Mouse (Mus musculus) hindbrain, embryonic 14.5 days (tissue): ENCODE measurements at regions not wholly inside any gene's neighbourhood (a gene's known extent, or its start where the extent isn't known, plus 50 kb on each side); places are given as distances from the start of the nearest gene placed in this dataset.
"Not testable (repeated sequence)": the region's sequence is repeated elsewhere in the genome, so short reads cannot be mapped to it uniquely, and the experiment has no call there.

Experiments
- ATAC-seq: fragments of 200-750 bp; cut with Nextera tagmentation; 2 replicates; pipeline ENCODE4 v1.8.0; 2017; ENCODE audit warnings: moderate number of reproducible peaks, mild to moderate bottlenecking, moderate TSS enrichment, moderate library complexity; ENCODE audit not compliant: low FRiP score
- DNase-seq: peaks from one replicate; pipeline ENCODE4 v3.0.0-alpha.2; 2015; ENCODE audit warnings: low spot score
- H3K27ac ChIP-seq: fragments of 300-500 bp; sonication (generic); 2 replicates; pipeline ENCODE4 v1.5.1; 2014; ENCODE audit warnings: mild to moderate bottlenecking, moderate library complexity
- H3K27me3 ChIP-seq: fragments of 300-500 bp; sonication (generic); 2 replicates; pipeline ENCODE4 v1.6.1; 2014; ENCODE audit warnings: mild to moderate bottlenecking, low read length, mixed read lengths; ENCODE audit not compliant: control insufficient read depth, insufficient read depth
- H3K36me3 ChIP-seq: fragments of 300-500 bp; sonication (generic); replicated peaks from 2 replicates; pipeline ENCODE4 v1.6.1; 2014; ENCODE audit not compliant: control insufficient read depth, insufficient read depth
- H3K4me1 ChIP-seq: fragments of 300-500 bp; sonication (generic); replicated peaks from 2 replicates; pipeline ENCODE4 v1.6.1; 2014; ENCODE audit warnings: antibody characterized with exemption, low read length, mixed read lengths; ENCODE audit not compliant: control insufficient read depth, insufficient read depth
- H3K4me2 ChIP-seq: fragments of 300-500 bp; sonication (generic); replicated peaks from 2 replicates; pipeline ENCODE4 v1.6.1; 2014; ENCODE audit warnings: mild to moderate bottlenecking, moderate library complexity
- H3K4me3 ChIP-seq: fragments of 300-500 bp; sonication (generic); replicated peaks from 2 replicates; pipeline ENCODE4 v1.5.1; 2014; ENCODE audit warnings: mild to moderate bottlenecking, low read length
- H3K9ac ChIP-seq: fragments of 300-500 bp; sonication (generic); 2 replicates; pipeline ENCODE4 v1.6.1; 2014
- H3K9me3 ChIP-seq: fragments of 300-500 bp; sonication (generic); 2 replicates; pipeline ENCODE4 v1.6.1; 2016; ENCODE audit warnings: low read length; ENCODE audit not compliant: control insufficient read depth
- WGBS: fragments of 180-500 bp; shearing (Covaris S2); extraction: QIAGEN DNeasy Blood & Tissue Kit; methylation state at CpG from one replicate; pipeline ENCODE4 v1.1.7; 2014; 5-methylcytosine and 5-hydroxymethylcytosine counted together

GRCm38 (mm10) chr8:34678879-34679278 is 567.3 kb upstream of the Gm10131 start:
- no peak overlapping the region for H3K27ac ChIP-seq
- no peak overlapping the region for H3K4me2 ChIP-seq
- DNase-seq (no peak), ATAC-seq (no peak)
- H3K9ac ChIP-seq = no peak overlapping the region
- H3K4me1 ChIP-seq = peaks cover 8% of the 10 kb centered on the region
- no peak overlapping the region for H3K4me3 ChIP-seq
- no peaks in the 10 kb centered on the region for H3K27me3 ChIP-seq
- no peaks in the 10 kb centered on the region for H3K9me3 ChIP-seq
- 89% methylated on average over 8 of the region's 8 CpGs for WGBS
- H3K36me3 ChIP-seq = no peaks in the 10 kb centered on the region

GRCm38 (mm10) chr8:34671716-34672115 is 560.2 kb upstream of the Gm10131 start:
- Histone ChIP-seq H3K9me3 (no peaks in the 10 kb centered on the region), H3K4me3 (no peak overlapping the region), H3K4me1 (no peaks in the 10 kb centered on the region), H3K27ac (no peak overlapping the region), H3K4me2 (no peak overlapping the region), H3K36me3 (no peaks in the 10 kb centered on the region), H3K27me3 (no peaks in the 10 kb centered on the region), H3K9ac (no peak overlapping the region)
- DNase-seq (no peak), ATAC-seq (no peak)
- WGBS = 56% methylated on average over 3 of the region's 3 CpGs

GRCm38 (mm10) chr8:34670930-34671715 is 559.6 kb upstream of the Gm10131 start:
- 48% methylated on average over 4 of the region's 4 CpGs for WGBS

GRCm38 (mm10) chr8:34669146-34669545 is 557.6 kb upstream of the Gm10131 start:
- 92% methylated on average over 3 of the region's 3 CpGs for WGBS
- DNase-seq (no peak), ATAC-seq (no peak)
- Histone ChIP-seq H3K4me3 (no peak overlapping the region), H3K4me2 (no peak overlapping the region), H3K9ac (no peak overlapping the region), H3K27ac (no peak overlapping the region), H3K9me3 (no peaks in the 10 kb centered on the region), H3K36me3 (no peaks in the 10 kb centered on the region), H3K27me3 (no peaks in the 10 kb centered on the region), H3K4me1 (no peaks in the 10 kb centered on the region)

More at GRCm38 (mm10) chr8:34670930-34671715, 559.6 kb upstream of the Gm10131 start:
- Histone ChIP-seq H3K27me3 (no peaks in the 10 kb centered on the region), H3K9me3 (no peaks in the 10 kb centered on the region), H3K9ac (no peak overlapping the region), H3K4me3 (no peak overlapping the region), H3K36me3 (no peaks in the 10 kb centered on the region), H3K4me1 (no peaks in the 10 kb centered on the region), H3K4me2 (no peak overlapping the region), H3K27ac (no peak overlapping the region)
- no peak for ATAC-seq
- DNase-seq = no peak

DNA sequence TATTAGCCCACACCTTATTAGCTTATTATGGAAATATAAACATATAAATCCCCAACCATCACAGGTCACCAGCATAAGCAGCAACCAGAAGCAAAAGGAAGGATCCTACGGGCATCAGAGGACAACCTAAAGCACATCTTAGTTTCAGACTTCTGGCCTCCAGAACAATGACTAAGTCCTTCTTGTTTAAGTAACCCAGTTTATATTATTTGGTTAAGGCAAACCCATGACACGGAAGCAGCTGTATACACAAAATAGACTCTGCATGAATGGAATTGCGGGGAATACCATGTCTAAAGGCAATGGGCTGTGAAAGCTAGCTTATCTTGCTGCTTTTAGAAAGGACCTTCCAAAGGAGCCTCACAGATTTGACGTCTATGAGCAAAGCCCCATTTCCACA is 552.9 kb upstream of the Gm10131 start:
- Histone ChIP-seq H3K36me3 (no peaks in the 10 kb centered on the region), H3K4me3 (no peak overlapping the region), H3K9ac (no peak overlapping the region), H3K4me1 (no peaks in the 10 kb centered on the region), H3K27me3 (no peaks in the 10 kb centered on the region), H3K27ac (no peak overlapping the region), H3K9me3 (no peaks in the 10 kb centered on the region), H3K4me2 (no peak overlapping the region)
- ATAC-seq = no peak
- no peak for DNase-seq
- WGBS = 93% methylated on average over 4 of the region's 4 CpGs

GRCm38 (mm10) chr8:34662532-34662931 is 551.0 kb upstream of the Gm10131 start:
- Histone ChIP-seq H3K27me3 (no peaks in the 10 kb centered on the region), H3K9ac (no peak overlapping the region)

GRCm38 (mm10) chr8:34651750-34652149 is 540.2 kb upstream of the Gm10131 start:
- no peak overlapping the region for H3K4me3 ChIP-seq
- no peaks in the 10 kb centered on the region for H3K9me3 ChIP-seq
- no peak overlapping the region for H3K4me2 ChIP-seq
- 92% methylated on average over 8 of the region's 8 CpGs for WGBS
- H3K27me3 ChIP-seq = no peaks in the 10 kb centered on the region
- no peak overlapping the region for H3K27ac ChIP-seq
- H3K9ac ChIP-seq = no peak overlapping the region
- DNase-seq (no peak), ATAC-seq (no peak)
- H3K36me3 ChIP-seq = no peaks in the 10 kb centered on the region
- no peaks in the 10 kb centered on the region for H3K4me1 ChIP-seq

More at GRCm38 (mm10) chr8:34662532-34662931, 551.0 kb upstream of the Gm10131 start:
- 92% methylated on average over 6 of the region's 6 CpGs for WGBS
- Histone ChIP-seq H3K9me3 (no peaks in the 10 kb centered on the region), H3K36me3 (no peaks in the 10 kb centered on the region), H3K27ac (no peak overlapping the region), H3K4me2 (no peak overlapping the region), H3K4me1 (no peaks in the 10 kb centered on the region), H3K4me3 (no peak overlapping the region)
- ATAC-seq = no peak
- no peak for DNase-seq

DNA sequence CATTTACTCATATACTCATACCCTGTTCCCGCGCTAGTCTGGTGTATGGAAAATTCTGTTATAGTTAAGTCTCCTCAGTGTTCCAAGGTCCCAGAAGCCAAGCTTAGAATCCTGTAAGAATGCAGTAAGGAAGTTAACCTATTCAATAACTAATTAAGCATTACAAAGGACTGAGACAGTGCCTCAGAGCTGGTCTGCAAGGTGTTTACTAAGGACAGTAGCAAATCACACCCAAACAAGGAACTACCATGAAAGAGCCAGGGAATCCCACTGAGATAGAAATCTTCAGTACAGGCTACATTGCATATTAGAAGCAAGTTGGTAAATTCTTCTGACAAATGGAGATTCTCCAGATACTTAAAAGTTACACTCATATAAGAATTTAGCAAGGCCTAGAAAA is 516.7 kb upstream of the Gm10131 start:
- H3K36me3 ChIP-seq, H3K9ac ChIP-seq, H3K27ac ChIP-seq, H3K9me3 ChIP-seq, H3K4me1 ChIP-seq, H3K4me3 ChIP-seq, ATAC-seq, DNase-seq, H3K4me2 ChIP-seq, H3K27me3 ChIP-seq: not testable (repeated sequence)
- 96% methylated on average over 2 of the region's 2 CpGs for WGBS

DNA sequence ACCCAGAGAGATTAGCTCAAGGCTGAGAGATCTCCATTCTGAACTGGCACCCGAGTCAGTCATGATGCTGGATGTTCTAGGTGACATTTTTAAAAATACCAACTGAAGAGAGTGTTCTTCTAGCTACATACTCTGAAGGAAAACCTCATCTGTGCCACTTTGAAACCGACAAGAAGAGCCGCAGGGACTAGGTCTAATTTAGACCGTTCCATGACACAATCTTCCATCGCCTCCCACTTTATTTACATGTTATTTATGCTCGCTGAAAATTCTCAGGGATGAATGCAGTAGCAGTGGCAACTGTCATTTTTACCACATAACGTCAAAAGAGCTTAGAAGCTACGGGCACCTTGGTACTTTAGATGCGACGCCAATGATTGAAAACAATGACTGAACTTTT is 514.1 kb upstream of the Gm10131 start:
- DNase-seq = no peak
- Histone ChIP-seq H3K9ac (no peak overlapping the region), H3K4me2 (no peak overlapping the region), H3K36me3 (no peaks in the 10 kb centered on the region), H3K4me3 (no peak overlapping the region), H3K27ac (no peak overlapping the region), H3K27me3 (no peaks in the 10 kb centered on the region), H3K9me3 (no peaks in the 10 kb centered on the region), H3K4me1 (no peaks in the 10 kb centered on the region)
- 84% methylated on average over 10 of the region's 10 CpGs for WGBS
- ATAC-seq = no peak

GRCm38 (mm10) chr8:34623783-34624182 is 512.2 kb upstream of the Gm10131 start:
- Histone ChIP-seq H3K27ac (no peak overlapping the region), H3K4me2 (no peak overlapping the region), H3K27me3 (no peaks in the 10 kb centered on the region), H3K9me3 (no peaks in the 10 kb centered on the region), H3K4me1 (no peaks in the 10 kb centered on the region), H3K36me3 (no peaks in the 10 kb centered on the region), H3K9ac (no peak overlapping the region), H3K4me3 (no peak overlapping the region)
- WGBS = 79% methylated on average over 7 of the region's 7 CpGs
- no peak for DNase-seq
- ATAC-seq = no peak
